ENCODE assay signal across 19 mouse cellular contexts in genomic region chr2:117882136-117882535, GRCm38 (mm10).
"Had no signal": no experiment of that assay in that cellular context is flagged by ENCODE, and none has a peak within 500 bp of the region (broad histone marks: within the 10 kb centered on the region; RNA-seq: fewer than 3 reads in every experiment).

No protein-coding gene starts in this region.

- DNase-seq: kidney, postnatal 14 days; kidney, postnatal 4 days; liver; lung, adult 18-20 months; lung, postnatal 10 days; lung, postnatal 36 days; right cerebral cortex, postnatal 4 days; thymus, postnatal 36 days had no signal

- H3K36me3 ChIP-seq: kidney, embryonic 15.5 days; limb, embryonic 10.5 days; limb, embryonic 13.5 days; liver, embryonic 12.5 days; liver, embryonic 15.5 days; lung, embryonic 15.5 days; midbrain, embryonic 10.5 days; midbrain, embryonic 13.5 days; stomach, embryonic 15.5 days had no signal

- H3K4me3 ChIP-seq: kidney, embryonic 15.5 days; limb, embryonic 10.5 days; limb, embryonic 13.5 days; liver, embryonic 12.5 days; liver, embryonic 15.5 days; lung, embryonic 15.5 days; megakaryocyte, embryonic 14.5 days; midbrain, embryonic 10.5 days; midbrain, embryonic 13.5 days; stomach, embryonic 15.5 days had no signal

- H3K4me2 ChIP-seq: kidney, embryonic 15.5 days; limb, embryonic 13.5 days; liver, embryonic 12.5 days; liver, embryonic 15.5 days; lung, embryonic 15.5 days; midbrain, embryonic 13.5 days; stomach, embryonic 15.5 days had no signal

- H3K27ac ChIP-seq: kidney, embryonic 15.5 days; limb, embryonic 10.5 days; limb, embryonic 13.5 days; liver, embryonic 12.5 days; liver, embryonic 15.5 days; lung, embryonic 15.5 days; midbrain, embryonic 10.5 days; midbrain, embryonic 13.5 days; stomach, embryonic 15.5 days had no signal

- H3K9ac ChIP-seq: kidney, embryonic 15.5 days; limb, embryonic 13.5 days; liver, embryonic 12.5 days; liver, embryonic 15.5 days; lung, embryonic 15.5 days; midbrain, embryonic 13.5 days; stomach, embryonic 15.5 days had no signal

- ATAC-seq: liver, embryonic 12.5 days; midbrain, embryonic 13.5 days; midbrain, embryonic 16.5 days had no signal

- H3K4me1 ChIP-seq: kidney, embryonic 15.5 days; limb, embryonic 10.5 days; liver, embryonic 12.5 days; liver, embryonic 15.5 days; midbrain, embryonic 10.5 days; midbrain, embryonic 13.5 days; stomach, embryonic 15.5 days had no signal

- H3K9me3 ChIP-seq: kidney, embryonic 15.5 days; limb, embryonic 10.5 days; limb, embryonic 13.5 days; liver, embryonic 12.5 days; liver, embryonic 15.5 days; lung, embryonic 15.5 days; megakaryocyte, embryonic 14.5 days; midbrain, embryonic 10.5 days; midbrain, embryonic 13.5 days; stomach, embryonic 15.5 days had no signal

- H3K27me3 ChIP-seq: kidney, embryonic 15.5 days; limb, embryonic 13.5 days; liver, embryonic 12.5 days; liver, embryonic 15.5 days; lung, embryonic 15.5 days; megakaryocyte, embryonic 14.5 days; midbrain, embryonic 13.5 days; stomach, embryonic 15.5 days had no signal
